Mouse (Mus musculus) myocyte (in vitro differentiated cells): ENCODE data around the gene Disc1.

Source experiments
- CEBPB ChIP-seq: IDR thresholded peaks from 2 replicates; pipeline ENCODE4 v1.6.1; 2011; ENCODE audit warnings: mild to moderate bottlenecking, moderate library complexity; ENCODE audit not compliant: poor library complexity, insufficient read depth, severe bottlenecking
- MAX ChIP-seq: IDR thresholded peaks from one replicate; pipeline ENCODE4 v1.6.1; 2011; ENCODE audit warnings: low read depth, mild to moderate bottlenecking, control low read depth
- MYOD1 ChIP-seq, 3 experiments: IDR thresholded peaks; one replicate each; pipeline ENCODE4 v1.6.1; 2011; ENCODE audit warnings: control low read depth in 2 of 3, low read depth in 2 of 3, mild to moderate bottlenecking in 2 of 3, moderate library complexity in 1 of 3; ENCODE audit not compliant: insufficient read length in 2 of 3, control insufficient read depth in 1 of 3
- POLR2A ChIP-seq: IDR thresholded peaks from one replicate; pipeline ENCODE4 v1.6.1; 2011; ENCODE audit warnings: low read depth, mild to moderate bottlenecking, control low read depth, moderate library complexity; ENCODE audit not compliant: insufficient read length
- TCF12 ChIP-seq: IDR thresholded peaks from one replicate; pipeline ENCODE4 v1.6.1; 2011; ENCODE audit warnings: mild to moderate bottlenecking, control low read depth; ENCODE audit not compliant: poor library complexity, insufficient read depth, severe bottlenecking

- no peak for TF ChIP-seq POLR2A
- no peak for TF ChIP-seq CEBPB
- no peak for TF ChIP-seq MAX
- no peak for TF ChIP-seq TCF12
- TF ChIP-seq MYOD1 (IDR thresholded peaks at IDR 0.05; ENCODE audit: control insufficient read depth in 1 of 3, insufficient read length in 2 of 3, low read depth in 2 of 3), result no peak
Measured at GRCm38 (mm10) chr8:125027211-125027610, 26.8 kb upstream of the Disc1 start.
